Mouse (Mus musculus) embryo, embryonic 9.5 days (tissue): ENCODE measurements around the gene Ppa1.

Source experiments
- DNase-seq: peaks from one replicate; pipeline ENCODE4 v3.0.0-alpha.2; 2017; ENCODE audit errors: extremely low spot score

Ppa1 gene

DNA sequence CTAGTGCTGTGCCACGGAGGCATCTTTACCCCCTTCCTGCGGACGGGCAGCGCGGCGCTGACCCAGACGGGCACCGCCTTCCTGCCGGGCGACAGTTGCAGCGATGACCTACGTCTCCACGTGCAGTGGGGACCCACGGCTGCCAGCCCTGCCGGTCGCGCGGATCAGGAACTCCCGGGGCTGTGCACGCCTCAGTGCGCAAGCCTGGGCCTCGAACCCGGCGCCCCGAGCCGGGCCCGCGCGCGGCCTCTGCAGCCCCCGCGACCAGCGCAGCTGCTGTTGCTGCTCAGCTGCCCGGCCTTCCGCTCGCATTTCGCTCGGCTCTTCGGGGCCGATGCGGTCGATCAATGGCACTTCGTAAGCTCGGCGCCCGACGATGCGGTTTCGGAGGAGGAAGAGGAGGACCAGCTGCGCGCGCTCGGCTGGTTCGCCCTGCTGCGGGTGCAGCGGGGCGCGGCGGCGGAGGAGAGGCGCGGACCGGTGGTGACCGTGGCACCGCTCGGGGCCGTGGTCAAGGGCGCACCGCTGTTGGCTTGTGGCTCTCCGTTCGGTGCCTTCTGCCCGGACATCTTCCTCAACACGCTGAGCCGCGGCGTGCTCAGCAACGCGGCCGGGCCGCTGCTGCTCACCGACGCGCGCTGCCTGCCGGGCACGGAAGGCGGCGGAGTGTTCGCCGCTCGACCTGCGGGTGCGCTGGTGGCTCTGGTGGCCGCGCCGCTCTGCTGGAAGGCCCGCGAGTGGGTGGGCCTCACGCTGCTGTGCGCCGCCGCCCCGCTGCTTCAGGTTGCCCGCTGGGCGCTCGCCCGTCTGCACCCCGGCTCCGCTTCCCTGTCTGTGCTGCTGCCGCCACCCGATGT, 47.6 kb downstream of the Ppa1 start:
- peak; percentile 28 for DNase-seq

- DNase-seq: no peak
Observed at GRCm38 (mm10) chr10:61696560-61696823, 48.1 kb downstream of the Ppa1 start.

DNA sequence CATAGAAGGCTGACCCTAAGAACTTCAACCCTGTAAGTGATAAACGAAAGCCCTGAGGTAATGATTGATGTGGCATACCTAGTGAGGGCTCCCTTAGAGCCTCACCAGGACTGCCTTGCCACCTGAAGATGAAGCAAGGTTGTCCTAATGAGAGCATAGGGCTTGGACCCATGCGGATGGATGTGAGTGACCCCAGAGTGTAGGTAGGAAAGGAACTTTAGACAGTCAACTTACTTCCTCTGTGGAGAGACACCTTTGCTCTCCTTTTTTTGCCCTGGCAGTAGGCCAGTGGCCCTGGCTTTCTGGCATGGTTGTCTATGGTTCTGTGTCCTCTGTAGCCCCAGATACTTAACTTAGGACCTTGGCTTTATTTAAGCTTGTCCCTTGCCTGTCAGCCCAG, 48.7 kb downstream of the Ppa1 start:
- no peak for DNase-seq

GRCm38 (mm10) chr10:61704663-61705062, 56.3 kb downstream of the Ppa1 start:
- no peak for DNase-seq

GRCm38 (mm10) chr10:61706412-61707375, 58.3 kb downstream of the Ppa1 start:
- no peak for DNase-seq

DNA sequence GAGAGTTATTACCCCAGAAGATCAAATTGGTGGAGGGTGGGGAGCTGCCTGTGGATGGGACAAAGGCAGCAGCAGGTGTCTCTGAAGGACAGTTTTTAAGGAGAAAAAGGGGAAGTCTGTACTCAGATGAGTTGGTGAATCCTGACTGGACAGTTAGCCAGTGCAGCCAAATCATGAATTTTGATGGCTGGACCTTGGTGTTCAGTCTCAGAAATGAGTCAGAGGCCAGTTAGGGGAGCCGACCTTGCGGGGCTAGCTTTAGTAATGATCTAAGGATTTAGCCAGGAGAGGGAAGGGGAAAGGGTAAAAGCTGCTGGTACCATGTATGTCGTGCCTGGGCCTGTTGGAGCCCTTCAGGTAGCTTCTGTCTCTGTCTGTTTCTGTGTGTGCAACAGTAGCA, 65.2 kb downstream of the Ppa1 start:
- DNase-seq: no peak

DNA sequence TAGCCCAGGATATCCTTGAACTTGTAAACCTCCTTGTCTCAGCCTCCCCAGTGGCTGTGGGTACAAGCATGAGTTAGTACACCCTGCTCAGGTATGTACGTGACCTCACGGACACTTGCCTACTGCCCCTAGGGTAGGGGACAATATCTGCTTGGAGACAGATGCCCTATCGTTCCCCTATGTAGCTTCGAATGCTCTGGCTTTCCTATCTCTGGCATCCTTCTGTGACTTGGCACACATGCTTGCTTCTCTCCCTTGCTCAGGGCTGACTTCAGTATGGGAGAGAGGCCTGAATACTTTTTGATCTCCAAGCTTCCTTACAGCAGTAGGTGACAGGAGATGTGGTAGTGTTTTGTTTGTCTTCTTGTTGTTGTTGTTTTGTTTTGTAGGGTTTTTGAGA, 65.8 kb downstream of the Ppa1 start:
- no peak for DNase-seq

DNA sequence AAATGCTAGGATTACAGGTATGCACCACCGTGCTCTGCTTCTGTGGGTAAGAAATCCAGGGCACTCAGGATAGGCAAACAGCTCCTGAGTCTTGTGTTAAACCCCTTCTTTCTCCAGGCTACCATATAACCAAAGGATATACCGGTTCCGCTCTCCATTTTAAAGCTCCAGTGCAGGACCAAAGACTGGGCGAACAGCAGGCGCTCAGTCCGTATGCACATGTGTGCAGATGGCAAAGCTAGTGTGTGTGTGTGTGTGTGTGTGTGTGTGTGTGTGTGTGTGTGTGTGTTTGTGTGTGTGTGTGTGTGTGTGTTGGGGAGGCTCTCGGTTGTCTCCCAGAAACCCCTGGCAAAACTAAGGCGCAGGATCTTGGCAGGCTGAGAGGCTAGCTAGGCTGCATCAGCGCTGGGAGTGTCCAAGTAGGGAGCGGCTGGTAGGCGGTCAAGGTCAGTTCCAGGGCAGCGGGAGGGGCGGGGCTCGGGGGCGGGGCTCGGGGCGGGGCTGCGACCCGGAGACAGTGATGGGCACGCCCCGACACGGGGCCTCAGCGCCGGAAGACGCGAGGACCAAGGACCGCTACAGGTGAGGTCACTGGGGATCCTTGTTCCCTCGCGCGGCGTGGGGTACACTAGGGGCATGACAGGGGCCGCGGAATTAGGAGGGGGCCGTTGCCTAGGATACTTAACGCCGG, 66.6 kb downstream of the Ppa1 start, which contains the start of gene Aifm2:
Aifm2 (plus strand) TSS at position 493 of the 691 bp plus-strand sequence.
- DNase-seq: peak; percentile 81

GRCm38 (mm10) chr10:61715462-61715837, 67.1 kb downstream of the Ppa1 start:
- DNase-seq: no peak

DNA sequence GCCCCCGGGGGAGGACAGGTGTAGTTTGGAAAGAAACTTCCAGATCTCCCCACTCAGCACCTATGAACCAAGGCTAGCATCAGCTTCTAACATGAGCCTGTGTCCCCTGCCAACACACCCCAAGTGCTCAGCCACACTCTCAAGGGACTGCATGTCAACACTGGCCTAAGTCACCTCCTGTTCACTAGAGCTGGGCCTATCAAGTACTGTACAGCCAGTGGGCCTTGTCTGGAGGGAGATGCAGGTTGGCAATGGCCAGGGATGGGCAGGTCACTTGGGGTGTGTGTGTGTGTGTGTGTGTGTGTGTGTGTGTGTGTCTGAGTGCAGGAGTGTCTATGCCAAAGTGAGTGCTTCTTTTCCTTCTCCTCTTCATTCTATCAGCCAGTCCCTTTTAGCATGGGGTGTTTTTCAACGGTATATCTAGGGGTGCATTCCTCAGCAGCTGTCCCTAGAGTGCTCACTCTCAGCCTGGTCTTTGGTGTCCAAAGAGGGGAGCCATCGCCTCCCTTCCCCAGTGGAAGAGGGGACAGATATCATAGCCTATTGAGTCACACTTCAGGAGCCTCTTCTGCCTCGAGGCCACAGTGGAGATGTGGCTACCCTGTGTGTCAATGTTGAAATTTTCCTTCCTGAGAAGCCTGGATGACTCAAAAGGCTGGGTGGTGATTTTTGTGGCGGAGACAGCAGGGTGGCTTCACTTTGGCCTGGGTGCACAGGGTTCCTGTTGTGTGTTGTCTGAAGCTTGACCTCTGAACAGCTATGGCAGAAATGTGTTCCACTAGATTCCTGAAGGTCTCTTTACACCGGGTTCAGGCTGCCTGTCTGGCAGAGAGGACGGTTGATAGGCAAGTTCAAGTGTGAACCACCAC, 67.9 kb downstream of the Ppa1 start:
- no peak for DNase-seq

DNA sequence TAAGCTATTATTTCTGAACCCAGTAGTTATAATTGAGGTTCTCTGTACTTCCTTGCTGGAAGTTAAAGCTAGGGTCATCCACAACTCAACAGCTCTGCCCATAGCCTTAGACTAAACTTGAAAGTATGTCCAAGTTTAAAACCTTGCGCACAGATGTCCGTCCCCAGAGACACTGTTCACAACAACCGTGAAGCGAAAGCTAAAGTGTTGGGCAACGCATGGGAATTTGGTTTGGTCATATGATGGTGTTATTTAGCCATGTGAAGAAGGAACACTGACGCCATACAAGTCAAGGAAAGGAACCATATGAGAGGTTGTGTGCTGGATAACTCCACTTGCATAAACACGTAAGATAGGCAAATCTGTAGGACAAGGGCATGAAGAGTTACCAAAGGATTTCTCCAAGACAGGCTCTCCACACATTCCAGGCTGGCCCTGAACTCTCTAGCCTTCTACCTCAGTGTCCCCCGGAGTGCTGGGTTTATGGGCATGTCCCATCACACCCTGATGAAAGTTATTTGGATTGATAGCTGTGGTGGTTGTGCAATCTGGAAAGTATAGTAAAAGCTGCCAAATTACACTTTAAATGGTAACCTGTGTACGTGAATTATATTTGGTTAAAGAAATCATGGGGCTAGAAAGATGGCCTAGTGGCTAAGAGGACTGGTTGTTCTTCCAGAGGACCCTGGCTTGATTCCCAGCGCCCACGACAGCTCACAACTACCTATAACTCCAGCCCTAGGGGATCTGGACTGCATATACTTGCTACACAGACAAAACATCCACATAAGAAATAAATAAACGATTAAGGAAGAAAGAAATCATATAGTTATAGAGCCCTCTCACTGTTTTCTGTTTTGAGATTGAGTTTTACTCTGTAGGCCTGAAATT, 69.3 kb downstream of the Ppa1 start:
- no peak for DNase-seq

- DNase-seq: no peak
Observed at GRCm38 (mm10) chr10:61720331-61720730, 72.0 kb downstream of the Ppa1 start.

- DNase-seq: no peak
Observed at GRCm38 (mm10) chr10:61722215-61722614, 73.9 kb downstream of the Ppa1 start.

GRCm38 (mm10) chr10:61723271-61723670, 74.9 kb downstream of the Ppa1 start:
- no peak for DNase-seq
